Mouse (Mus musculus) MEL (cell line): ENCODE measurements at regions not wholly inside any gene's neighbourhood (a gene's known extent, or its start where the extent isn't known, plus 50 kb on each side); places are given as distances from the start of the nearest gene placed in this dataset.

Source experiments
- DNase-seq: peaks from one replicate; pipeline ENCODE4 v3.0.0; 2011; ENCODE audit warnings: low read depth, low spot score
- H3K27ac ChIP-seq: 2 replicates; pipeline ENCODE4 v1.5.1; 2012; ENCODE audit warnings: low read depth, mild to moderate bottlenecking, control low read depth, low read length, moderate library complexity; ENCODE audit not compliant: control insufficient read depth
- H3K27me3 ChIP-seq, 2 experiments: fragments of 150-350 bp in 1 of 2; sonication (generic) in 1 of 2; 2 replicates each; pipeline ENCODE4 v1.6.1; 2012; ENCODE audit warnings: low read length in 2 of 2, mild to moderate bottlenecking in 2 of 2, improper control_type of control experiment in 1 of 2, moderate library complexity in 1 of 2; ENCODE audit not compliant: insufficient read depth in 2 of 2, control insufficient read depth in 1 of 2
- H3K36me3 ChIP-seq, 2 experiments: 2 replicates each; pipeline ENCODE4 v1.6.1; 2012 to 2014; ENCODE audit warnings: low read length in 2 of 2, improper control_type of control experiment in 1 of 2, inconsistent platforms in 1 of 2, mild to moderate bottlenecking in 1 of 2; ENCODE audit not compliant: insufficient read depth in 2 of 2, control insufficient read depth in 1 of 2
- H3K4me1 ChIP-seq, 2 experiments: fragments of 150-350 bp in 1 of 2; sonication (generic) in 1 of 2; 2 replicates each; pipeline ENCODE4 v1.6.1; 2012; ENCODE audit warnings: low read length in 2 of 2, improper control_type of control experiment in 1 of 2, mild to moderate bottlenecking in 1 of 2; ENCODE audit not compliant: insufficient read depth in 2 of 2, control insufficient read depth in 1 of 2
- H3K4me3 ChIP-seq, 2 experiments: fragments of 150-350 bp in 1 of 2; sonication (generic) in 1 of 2; 2 replicates each; pipeline ENCODE4 v1.5.1; 2012; ENCODE audit warnings: low read depth in 2 of 2, low read length in 2 of 2, mild to moderate bottlenecking in 2 of 2, moderate library complexity in 2 of 2, control low read depth in 1 of 2, improper control_type of control experiment in 1 of 2; ENCODE audit not compliant: control insufficient read depth in 1 of 2, insufficient read depth in 1 of 2
- H3K79me2 ChIP-seq: 2 replicates; pipeline ENCODE4 v1.6.1; 2012; ENCODE audit warnings: mild to moderate bottlenecking, low read length, moderate library complexity; ENCODE audit not compliant: control insufficient read depth, poor library complexity, insufficient read depth
- H3K9ac ChIP-seq: 2 replicates; pipeline ENCODE4 v1.6.1; 2012; ENCODE audit warnings: low read depth, mild to moderate bottlenecking, control low read depth, low read length, moderate library complexity; ENCODE audit not compliant: control insufficient read depth, poor library complexity, severe bottlenecking
- H3K9me3 ChIP-seq: fragments of 150-350 bp; sonication (generic); replicated peaks from 2 replicates; pipeline ENCODE4 v1.6.1; 2012; ENCODE audit warnings: mild to moderate bottlenecking, low read length, improper control_type of control experiment, moderate library complexity; ENCODE audit not compliant: insufficient read depth
- CTCF ChIP-seq, 3 experiments: IDR thresholded peaks in 2 of 3; conservative IDR thresholded peaks in 1 of 3; 2 replicates each; pipeline ENCODE4 v1.5.1; 2011 to 2012; ENCODE audit warnings: low read length in 3 of 3, low read depth in 2 of 3, mild to moderate bottlenecking in 2 of 3, improper control_type of control experiment in 1 of 3, inconsistent platforms in 1 of 3, mixed read lengths in 1 of 3, moderate library complexity in 1 of 3; ENCODE audit not compliant: control insufficient read depth in 1 of 3, insufficient read depth in 1 of 3, poor library complexity in 1 of 3, severe bottlenecking in 1 of 3
- ELF1 ChIP-seq: IDR thresholded peaks from 2 replicates; pipeline ENCODE4 v1.6.1; 2014; ENCODE audit warnings: low read depth, mild to moderate bottlenecking, inconsistent platforms, low read length, improper control_type of control experiment, moderate library complexity
- EP300 ChIP-seq, 2 experiments: IDR thresholded peaks; 2 replicates each; pipeline ENCODE4 v1.6.1; 2011; ENCODE audit warnings: improper control_type of control experiment in 2 of 2, low read length in 2 of 2, low read depth in 1 of 2, mild to moderate bottlenecking in 1 of 2
- ETS1 ChIP-seq: IDR thresholded peaks from 2 replicates; pipeline ENCODE4 v1.6.1; 2012; ENCODE audit warnings: low read depth, mild to moderate bottlenecking, inconsistent platforms, low read length, improper control_type of control experiment, moderate library complexity
- GABPA ChIP-seq: IDR thresholded peaks from 2 replicates; pipeline ENCODE4 v1.6.1; 2012; ENCODE audit warnings: low read depth, mild to moderate bottlenecking, inconsistent platforms, low read length, improper control_type of control experiment, moderate library complexity
- GATA1 ChIP-seq: IDR thresholded peaks from 2 replicates; pipeline ENCODE4 v1.6.1; 2011; ENCODE audit warnings: low read depth, low read length, improper control_type of control experiment
- HCFC1 ChIP-seq: IDR thresholded peaks from 2 replicates; pipeline ENCODE4 v1.6.1; 2012; ENCODE audit warnings: low read depth, mild to moderate bottlenecking, inconsistent platforms, low read length, improper control_type of control experiment, moderate library complexity
- KAT2A ChIP-seq: conservative IDR thresholded peaks from 2 replicates; pipeline ENCODE4 v1.6.1; 2012; ENCODE audit warnings: low read depth, low read length, improper control_type of control experiment, inconsistent platforms
- MAFK ChIP-seq: IDR thresholded peaks from 2 replicates; pipeline ENCODE4 v1.6.1; 2011; ENCODE audit warnings: low read depth, mild to moderate bottlenecking, low read length, improper control_type of control experiment, borderline replicate concordance
- MAX ChIP-seq: IDR thresholded peaks from 2 replicates; pipeline ENCODE4 v1.6.1; 2011; ENCODE audit warnings: low read length, improper control_type of control experiment
- MEF2A ChIP-seq: IDR thresholded peaks from 2 replicates; pipeline ENCODE4 v1.6.1; 2014; ENCODE audit warnings: low read depth, mild to moderate bottlenecking, inconsistent platforms, low read length, improper control_type of control experiment; ENCODE audit not compliant: poor library complexity, insufficient replicate concordance, severe bottlenecking; ENCODE audit errors: extremely low read depth
- MXI1 ChIP-seq: IDR thresholded peaks from 2 replicates; pipeline ENCODE4 v1.6.1; 2011; ENCODE audit warnings: mild to moderate bottlenecking, low read depth, low read length, improper control_type of control experiment
- MYC ChIP-seq: IDR thresholded peaks from 2 replicates; pipeline ENCODE4 v1.6.1; 2011; ENCODE audit warnings: low read depth, mild to moderate bottlenecking, low read length, improper control_type of control experiment, moderate library complexity
- NELFE ChIP-seq: IDR thresholded peaks from 2 replicates; pipeline ENCODE4 v1.6.1; 2011; ENCODE audit warnings: low read depth, low read length, improper control_type of control experiment
- NRF1 ChIP-seq: IDR thresholded peaks from 2 replicates; pipeline ENCODE4 v1.6.1; 2014; ENCODE audit warnings: low read depth, mild to moderate bottlenecking, inconsistent platforms, low read length, improper control_type of control experiment, moderate library complexity; ENCODE audit not compliant: poor library complexity, insufficient read depth, severe bottlenecking
- POLR2AphosphoS2 ChIP-seq: IDR thresholded peaks from 2 replicates; pipeline ENCODE4 v1.6.1; 2011; ENCODE audit warnings: low read length, improper control_type of control experiment
- POLR2AphosphoS5 ChIP-seq: IDR thresholded peaks from 2 replicates; pipeline ENCODE4 v1.6.1; 2012; ENCODE audit warnings: low read depth, borderline replicate concordance, mild to moderate bottlenecking, inconsistent platforms, low read length, moderate library complexity, mixed read lengths
- RAD21 ChIP-seq: IDR thresholded peaks from 2 replicates; pipeline ENCODE4 v1.6.1; 2011; ENCODE audit warnings: mild to moderate bottlenecking, low read depth, low read length, improper control_type of control experiment
- SMC3 ChIP-seq: IDR thresholded peaks from 2 replicates; pipeline ENCODE4 v1.6.1; 2011; ENCODE audit warnings: low read depth, low read length, improper control_type of control experiment
- TBP ChIP-seq: IDR thresholded peaks from 2 replicates; pipeline ENCODE4 v1.8.0; 2011; ENCODE audit warnings: low read depth, low read length, improper control_type of control experiment
- TCF12 ChIP-seq: IDR thresholded peaks from 2 replicates; pipeline ENCODE4 v1.6.1; 2014; ENCODE audit warnings: low read depth, mild to moderate bottlenecking, inconsistent platforms, low read length, improper control_type of control experiment, moderate library complexity
- UBTF ChIP-seq: IDR thresholded peaks from 2 replicates; pipeline ENCODE4 v1.6.1; 2012; ENCODE audit warnings: low read depth, mild to moderate bottlenecking, inconsistent platforms, low read length, improper control_type of control experiment, moderate library complexity, borderline replicate concordance; ENCODE audit not compliant: insufficient read depth
- USF1 ChIP-seq: IDR thresholded peaks from 2 replicates; pipeline ENCODE4 v1.6.1; 2014; ENCODE audit warnings: low read depth, mild to moderate bottlenecking, inconsistent platforms, low read length, improper control_type of control experiment, moderate library complexity
- ZC3H11A ChIP-seq: IDR thresholded peaks from 2 replicates; pipeline ENCODE4 v1.6.1; 2012; ENCODE audit warnings: low read depth, mild to moderate bottlenecking, inconsistent platforms, low read length, improper control_type of control experiment
- ZKSCAN1 ChIP-seq: IDR thresholded peaks from 2 replicates; pipeline ENCODE4 v1.6.1; 2012; ENCODE audit warnings: low read depth, mild to moderate bottlenecking, inconsistent platforms, low read length, improper control_type of control experiment, moderate library complexity
- ZMIZ1 ChIP-seq: IDR thresholded peaks from 2 replicates; pipeline ENCODE4 v1.6.1; 2012; ENCODE audit warnings: low read depth, mild to moderate bottlenecking, inconsistent platforms, low read length, improper control_type of control experiment, moderate library complexity
- ZNF384 ChIP-seq: IDR thresholded peaks from 2 replicates; pipeline ENCODE4 v1.6.1; 2012; ENCODE audit warnings: low read depth, mild to moderate bottlenecking, inconsistent platforms, low read length, improper control_type of control experiment

GRCm38 (mm10) chr4:56124515-56124914 is 592.2 kb upstream of the Klf4 start:
- no peaks in the 10 kb centered on the region for H3K27me3 ChIP-seq
- H3K9me3 ChIP-seq: no peaks in the 10 kb centered on the region
- H3K4me1 ChIP-seq: no peaks in the 10 kb centered on the region
- no peaks in the 10 kb centered on the region for H3K36me3 ChIP-seq
- H3K9ac ChIP-seq: no peak overlapping the region
- no peak overlapping the region for H3K4me3 ChIP-seq
- H3K27ac ChIP-seq: no peak overlapping the region
- no peaks in the 10 kb centered on the region for H3K79me2 ChIP-seq
- no peak for TF ChIP-seq CTCF (IDR thresholded peaks at IDR 0.05 in 2 of 3, conservative IDR thresholded peaks at IDR 0.05 in 1 of 3; ENCODE audit: control insufficient read depth in 1 of 3, insufficient read depth in 1 of 3, low read depth in 2 of 3, low read length in 3 of 3, poor library complexity in 1 of 3, severe bottlenecking in 1 of 3)
- no peak for TF ChIP-seq SMC3
- no peak for TF ChIP-seq ZC3H11A
- no peak for TF ChIP-seq TBP
- TF ChIP-seq ELF1: no peak
- TF ChIP-seq RAD21: no peak
- no peak for TF ChIP-seq USF1
- no peak for TF ChIP-seq ZKSCAN1
- TF ChIP-seq, all 39 proteins: peak for 0
- DNase-seq: no peak

- H3K9ac ChIP-seq: no peak overlapping the region
Observed at GRCm38 (mm10) chr4:56122198-56122597, 589.9 kb upstream of the Klf4 start.

GRCm38 (mm10) chr4:56121664-56122063 is 589.4 kb upstream of the Klf4 start:
- no peak for DNase-seq
- H3K9me3 ChIP-seq: no peaks in the 10 kb centered on the region
- H3K79me2 ChIP-seq: no peaks in the 10 kb centered on the region
- no peak overlapping the region for H3K27ac ChIP-seq
- no peaks in the 10 kb centered on the region for H3K4me1 ChIP-seq
- no peak overlapping the region for H3K4me3 ChIP-seq
- no peaks in the 10 kb centered on the region for H3K27me3 ChIP-seq
- H3K36me3 ChIP-seq: no peaks in the 10 kb centered on the region
- H3K9ac ChIP-seq: no peak overlapping the region
- TF ChIP-seq HCFC1: no peak
- no peak for TF ChIP-seq UBTF
- TF ChIP-seq MEF2A: no peak
- no peak for TF ChIP-seq SMC3
- TF ChIP-seq NELFE: no peak
- TF ChIP-seq ZNF384: no peak
- no peak for TF ChIP-seq EP300 (IDR thresholded peaks at IDR 0.05; ENCODE audit: low read depth in 1 of 2, low read length in 2 of 2)
- no peak for TF ChIP-seq KAT2A
- TF ChIP-seq USF1: no peak
- no peak for TF ChIP-seq MXI1
- no peak for TF ChIP-seq TCF12
- no peak for TF ChIP-seq MYC
- TF ChIP-seq ZMIZ1: no peak
- no peak for TF ChIP-seq ETS1
- TF ChIP-seq MAFK: no peak
- no peak for TF ChIP-seq CTCF (IDR thresholded peaks at IDR 0.05 in 2 of 3, conservative IDR thresholded peaks at IDR 0.05 in 1 of 3; ENCODE audit: control insufficient read depth in 1 of 3, insufficient read depth in 1 of 3, low read depth in 2 of 3, low read length in 3 of 3, poor library complexity in 1 of 3, severe bottlenecking in 1 of 3)
- TF ChIP-seq GABPA: no peak

More at GRCm38 (mm10) chr4:56122198-56122597, 589.9 kb upstream of the Klf4 start:
- no peak for TF ChIP-seq NRF1
- TF ChIP-seq EP300 (IDR thresholded peaks at IDR 0.05; ENCODE audit: low read depth in 1 of 2, low read length in 2 of 2): no peak
- TF ChIP-seq POLR2AphosphoS5: no peak
- TF ChIP-seq GATA1: no peak
- TF ChIP-seq USF1: no peak
- no peak for TF ChIP-seq MXI1
- no peak for TF ChIP-seq HCFC1
- no peak for TF ChIP-seq GABPA
- no peak for TF ChIP-seq MAX
- no peak for TF ChIP-seq CTCF (IDR thresholded peaks at IDR 0.05 in 2 of 3, conservative IDR thresholded peaks at IDR 0.05 in 1 of 3; ENCODE audit: control insufficient read depth in 1 of 3, insufficient read depth in 1 of 3, low read depth in 2 of 3, low read length in 3 of 3, poor library complexity in 1 of 3, severe bottlenecking in 1 of 3)
- TF ChIP-seq ELF1: no peak
- TF ChIP-seq ZC3H11A: no peak
- TF ChIP-seq POLR2AphosphoS2: no peak
- no peak for DNase-seq
- no peaks in the 10 kb centered on the region for H3K36me3 ChIP-seq
- H3K4me1 ChIP-seq: no peaks in the 10 kb centered on the region
- H3K79me2 ChIP-seq: no peaks in the 10 kb centered on the region
- no peaks in the 10 kb centered on the region for H3K27me3 ChIP-seq
- H3K9me3 ChIP-seq: no peaks in the 10 kb centered on the region
- H3K4me3 ChIP-seq: no peak overlapping the region
- no peak overlapping the region for H3K27ac ChIP-seq
